Mouse (Mus musculus) ES-Bruce4 (cell line): ENCODE measurements at regions not wholly inside any gene's neighbourhood (a gene's known extent, or its start where the extent isn't known, plus 50 kb on each side); places are given as distances from the start of the nearest gene placed in this dataset.

Source experiments
- H3K27ac ChIP-seq: 2 replicates; pipeline ENCODE4 v1.5.1; 2012; ENCODE audit warnings: low read length, inconsistent platforms; ENCODE audit not compliant: insufficient read depth
- H3K27me3 ChIP-seq: 2 replicates; pipeline ENCODE4 v1.6.1; 2012; ENCODE audit warnings: mild to moderate bottlenecking, low read length, inconsistent platforms; ENCODE audit not compliant: control insufficient read depth, poor library complexity, insufficient read depth, severe bottlenecking
- H3K36me3 ChIP-seq: 2 replicates; pipeline ENCODE4 v1.6.1; 2012; ENCODE audit warnings: inconsistent platforms, mild to moderate bottlenecking, low read length, moderate library complexity; ENCODE audit not compliant: control insufficient read depth, poor library complexity, insufficient read depth, severe bottlenecking
- H3K4me1 ChIP-seq: one replicate; pipeline ENCODE4 v1.8.1; 2011; ENCODE audit warnings: low read length; ENCODE audit not compliant: control insufficient read depth, insufficient read depth
- H3K4me3 ChIP-seq: 2 replicates; pipeline ENCODE4 v1.5.1; 2011; ENCODE audit warnings: low read depth, mild to moderate bottlenecking, low read length
- H3K9ac ChIP-seq: 2 replicates; pipeline ENCODE4 v1.6.1; 2012; ENCODE audit warnings: low read depth, mild to moderate bottlenecking, inconsistent platforms; ENCODE audit not compliant: poor library complexity, severe bottlenecking
- H3K9me3 ChIP-seq: replicated peaks from 2 replicates; pipeline ENCODE4 v1.6.1; 2012; ENCODE audit warnings: mild to moderate bottlenecking, low read length, inconsistent platforms; ENCODE audit not compliant: control insufficient read depth, poor library complexity, insufficient read depth, severe bottlenecking
- CTCF ChIP-seq: IDR thresholded peaks from one replicate; pipeline ENCODE4 v1.8.1; 2011; ENCODE audit warnings: low read depth, low read length
- EP300 ChIP-seq: IDR thresholded peaks from 2 replicates; pipeline ENCODE4 v1.6.1; 2011; ENCODE audit warnings: low read depth, low read length; ENCODE audit not compliant: insufficient read depth
- POLR2A ChIP-seq: IDR thresholded peaks from one replicate; pipeline ENCODE4 v1.8.1; 2011; ENCODE audit warnings: low read length; ENCODE audit not compliant: insufficient read depth

- Histone ChIP-seq H3K4me1 (no peaks in the 10 kb centered on the region), H3K4me3 (peak overlapping the region; percentile 74), H3K27me3 (no peaks in the 10 kb centered on the region), H3K9me3 (no peaks in the 10 kb centered on the region), H3K27ac (no peak overlapping the region), H3K9ac (peak overlapping the region; percentile 74), H3K36me3 (no peaks in the 10 kb centered on the region)
- TF ChIP-seq POLR2A = no peak
- TF ChIP-seq CTCF = no peak
- no peak for TF ChIP-seq EP300
Observed at GRCm38 (mm10) chr10:120553097-120553453, 76.8 kb upstream of the Hmga2 start.

DNA sequence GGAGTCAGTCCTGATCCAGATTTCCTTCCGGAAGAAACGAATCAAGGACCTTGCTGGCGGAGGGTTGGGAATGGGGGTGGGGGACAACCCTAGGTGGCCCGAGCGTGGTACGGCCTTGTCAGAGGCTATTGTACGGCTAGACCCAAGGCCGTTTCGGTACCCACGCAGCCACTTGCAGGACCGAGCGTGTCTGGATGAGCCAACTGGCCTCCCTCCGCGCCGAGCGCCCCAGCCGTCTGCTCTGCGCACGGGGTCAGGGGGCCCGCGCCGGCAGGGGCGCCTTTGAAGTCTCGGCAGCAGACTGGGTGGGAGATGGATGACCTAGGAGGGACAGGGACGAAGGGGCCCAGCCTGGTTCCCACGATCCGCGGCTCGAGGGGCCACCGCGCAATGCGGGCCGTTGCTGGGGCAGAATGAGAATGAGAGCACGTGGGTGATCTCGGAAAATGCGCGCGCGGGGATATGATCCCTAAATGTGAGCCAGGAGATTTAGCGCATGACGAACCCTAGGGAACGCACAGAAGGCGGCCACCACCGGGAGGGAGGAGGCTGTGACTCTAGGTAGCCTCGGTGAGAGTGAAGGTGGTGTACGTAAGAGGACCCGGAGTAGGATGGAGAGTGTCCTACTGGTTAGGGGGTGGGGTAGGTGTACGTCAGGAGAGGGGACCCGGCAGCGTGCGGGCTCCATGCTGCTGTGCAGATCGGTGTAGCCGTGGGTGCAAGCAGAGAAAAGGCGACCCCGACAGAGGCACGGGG, 76.2 kb upstream of the Hmga2 start:
- H3K4me3 ChIP-seq = peak overlapping the region; percentile 74
- H3K36me3 ChIP-seq = no peaks in the 10 kb centered on the region
- no peaks in the 10 kb centered on the region for H3K27me3 ChIP-seq
- H3K4me1 ChIP-seq = no peaks in the 10 kb centered on the region
- H3K9me3 ChIP-seq = no peaks in the 10 kb centered on the region
- TF ChIP-seq POLR2A (no peak), CTCF (no peak), EP300 (no peak)
- peak overlapping the region; percentile 74 for H3K9ac ChIP-seq
- H3K27ac ChIP-seq = no peak overlapping the region

GRCm38 (mm10) chr10:120551851-120552281, 75.6 kb upstream of the Hmga2 start:
- Histone ChIP-seq H3K9me3 (no peaks in the 10 kb centered on the region), H3K4me1 (no peaks in the 10 kb centered on the region), H3K27me3 (no peaks in the 10 kb centered on the region), H3K27ac (no peak overlapping the region), H3K36me3 (no peaks in the 10 kb centered on the region), H3K4me3 (peak overlapping the region; percentile 39), H3K9ac (peak overlapping the region; percentile 74)
- TF ChIP-seq POLR2A (no peak), EP300 (no peak), CTCF (no peak)

DNA sequence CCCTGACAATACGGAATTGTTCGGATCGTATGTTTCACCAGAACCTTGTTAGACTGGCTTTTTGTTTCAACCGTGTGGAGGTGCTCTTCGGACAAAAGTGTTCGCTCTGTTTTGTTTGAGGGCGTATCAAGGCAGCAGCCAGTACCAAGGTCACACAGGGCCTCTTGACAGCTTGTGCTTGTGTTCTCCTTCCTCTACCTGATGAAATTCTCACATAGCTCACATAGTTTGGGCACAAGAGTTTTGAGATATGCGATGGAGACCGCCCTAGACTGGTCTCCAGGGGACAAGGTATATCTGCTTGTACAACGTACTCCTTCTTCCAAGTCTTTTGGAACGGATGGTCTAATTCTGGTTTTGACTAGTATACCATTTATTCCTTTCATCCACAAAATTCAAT, 70.9 kb upstream of the Hmga2 start:
- TF ChIP-seq EP300 (no peak), CTCF (no peak), POLR2A (no peak)
- Histone ChIP-seq H3K27me3 (no peaks in the 10 kb centered on the region), H3K9ac (no peak overlapping the region), H3K27ac (no peak overlapping the region), H3K9me3 (no peaks in the 10 kb centered on the region), H3K4me3 (no peak overlapping the region), H3K36me3 (no peaks in the 10 kb centered on the region), H3K4me1 (no peaks in the 10 kb centered on the region)

- no peak overlapping the region for H3K4me3 ChIP-seq
- no peaks in the 10 kb centered on the region for H3K4me1 ChIP-seq
- H3K27me3 ChIP-seq = no peaks in the 10 kb centered on the region; the same call in 1 of the 2 replicates
- no peak overlapping the region for H3K27ac ChIP-seq
- no peaks in the 10 kb centered on the region for H3K9me3 ChIP-seq
- H3K36me3 ChIP-seq = no peaks in the 10 kb centered on the region
- H3K9ac ChIP-seq = no peak overlapping the region
- no peak for TF ChIP-seq CTCF
- TF ChIP-seq POLR2A = no peak
- TF ChIP-seq EP300 = no peak
Observed at GRCm38 (mm10) chr10:120541618-120542017, 65.3 kb upstream of the Hmga2 start.

GRCm38 (mm10) chr10:120538561-120538960, 62.3 kb upstream of the Hmga2 start:
- no peaks in the 10 kb centered on the region; the same call in 1 of the 2 replicates for H3K27me3 ChIP-seq
- no peaks in the 10 kb centered on the region for H3K9me3 ChIP-seq
- H3K4me1 ChIP-seq = no peaks in the 10 kb centered on the region
- no peak overlapping the region for H3K4me3 ChIP-seq
- TF ChIP-seq EP300 = no peak
- no peak overlapping the region for H3K27ac ChIP-seq
- H3K36me3 ChIP-seq = no peaks in the 10 kb centered on the region
- H3K9ac ChIP-seq = no peak overlapping the region
